Mouse (Mus musculus) CD4-positive, CD25-positive, alpha-beta regulatory T cell, adult 4 months (primary cell): ENCODE measurements around the gene Hs2st1. TPM values are rescaled to one million over a fixed set of nuclear protein-coding genes. Genes with fewer than 3 reads are reported as not detected.

Source experiments
- ATAC-seq: one replicate; pipeline ENCODE4 v1.8.0; 2017
- polyA plus RNA-seq, 2 experiments: library from polyadenylated mRNA; unstranded; fragments of 100-300 nt; shearing (Covaris generic); gene quantifications; one replicate each; pipeline ENCODE4 v1.2.1; 2017

The Hs2st1 gene
- polyA plus RNA-seq, 2 experiments from 2014 or later: 2.0 to 3.5 TPM

GRCm38 (mm10) chr3:144496762-144497161 lies 73.2 kb downstream of the Hs2st1 start:
- no peak for ATAC-seq

- ATAC-seq: no peak
These were observed 75.1 kb downstream of the Hs2st1 start for GRCm38 (mm10) chr3:144494838-144495237.

- no peak for ATAC-seq
These were observed 81.2 kb downstream of the Hs2st1 start for GRCm38 (mm10) chr3:144488787-144489186.

DNA sequence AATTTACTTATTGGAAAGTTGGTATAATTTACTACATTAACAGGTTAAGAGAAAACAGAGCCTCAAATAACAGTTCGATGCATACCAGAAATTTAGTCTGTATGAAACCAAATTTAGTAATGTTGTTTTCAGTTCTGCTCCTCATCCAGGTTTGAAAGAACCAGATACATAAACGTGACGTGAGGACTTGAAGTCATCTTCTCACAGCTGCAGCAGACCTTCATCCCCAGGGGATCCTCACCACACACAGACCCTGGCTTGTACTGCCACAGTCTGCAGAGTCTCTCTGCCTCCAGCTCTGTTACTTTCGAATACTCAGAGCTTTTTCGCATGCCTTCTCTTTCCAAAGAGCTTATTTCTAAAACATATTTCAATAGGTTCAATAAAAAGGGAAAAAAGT lies 89.4 kb downstream of the Hs2st1 start:
- no peak for ATAC-seq

GRCm38 (mm10) chr3:144478427-144478794 lies 91.6 kb downstream of the Hs2st1 start:
- no peak for ATAC-seq

DNA sequence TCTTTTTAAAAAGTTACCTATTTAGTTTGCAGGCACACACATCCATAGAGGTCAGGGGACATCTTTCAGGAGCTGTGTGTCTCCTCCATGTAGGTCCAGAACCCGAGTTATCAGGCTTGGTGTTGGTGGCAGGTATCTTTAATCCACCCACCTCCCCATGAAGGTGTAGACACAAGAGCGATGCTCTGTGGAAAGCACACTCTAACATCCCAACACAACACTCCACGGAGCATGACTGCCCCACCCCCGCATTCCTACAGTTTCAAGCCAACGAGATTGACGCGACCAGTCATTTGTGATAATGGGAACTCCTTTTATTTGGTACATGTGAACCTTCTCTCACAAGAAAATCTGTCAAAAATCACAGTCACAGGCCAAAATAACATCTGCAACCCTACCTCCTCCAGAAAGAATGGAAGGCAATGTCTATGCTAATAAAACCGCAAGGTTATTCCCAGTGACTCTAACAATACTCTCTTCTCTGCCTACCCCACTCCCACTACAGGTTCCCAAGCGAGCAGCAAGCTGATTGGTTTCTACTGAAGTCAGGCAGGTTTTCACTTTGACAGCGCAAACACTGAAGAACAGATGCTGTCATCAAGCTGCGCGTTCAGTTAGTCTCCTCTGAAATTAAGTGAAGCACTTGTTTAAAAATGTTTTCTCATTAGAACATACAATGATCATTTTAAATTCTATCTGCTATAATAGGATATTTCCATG lies 92.1 kb downstream of the Hs2st1 start:
- no peak for ATAC-seq

- ATAC-seq: no peak
These were observed 94.1 kb downstream of the Hs2st1 start for GRCm38 (mm10) chr3:144475891-144476290.

- ATAC-seq: no peak
These were observed 95.3 kb downstream of the Hs2st1 start for GRCm38 (mm10) chr3:144474726-144475125.

- no peak for ATAC-seq
These were observed 98.0 kb downstream of the Hs2st1 start for GRCm38 (mm10) chr3:144471954-144472353.

DNA sequence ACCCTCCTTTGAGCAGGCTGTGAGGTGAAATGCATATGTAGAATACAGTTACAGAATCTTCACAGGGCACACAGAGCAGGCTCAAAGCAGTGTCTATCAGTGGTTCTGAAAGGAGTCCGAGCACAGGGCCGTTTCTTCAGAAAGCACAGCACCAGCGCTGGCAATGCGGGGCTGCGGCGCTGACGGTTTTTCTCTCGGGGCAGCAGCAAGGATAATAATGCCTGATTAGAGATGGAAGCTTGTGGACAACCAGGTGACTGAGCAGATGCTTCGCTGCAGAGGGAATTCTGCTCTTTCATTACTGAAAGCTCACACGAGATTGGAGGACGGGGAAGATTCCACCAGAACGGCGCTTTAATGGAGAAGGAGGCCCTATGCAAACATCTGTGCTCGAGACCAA lies 99.1 kb downstream of the Hs2st1 start:
- ATAC-seq: no peak

DNA sequence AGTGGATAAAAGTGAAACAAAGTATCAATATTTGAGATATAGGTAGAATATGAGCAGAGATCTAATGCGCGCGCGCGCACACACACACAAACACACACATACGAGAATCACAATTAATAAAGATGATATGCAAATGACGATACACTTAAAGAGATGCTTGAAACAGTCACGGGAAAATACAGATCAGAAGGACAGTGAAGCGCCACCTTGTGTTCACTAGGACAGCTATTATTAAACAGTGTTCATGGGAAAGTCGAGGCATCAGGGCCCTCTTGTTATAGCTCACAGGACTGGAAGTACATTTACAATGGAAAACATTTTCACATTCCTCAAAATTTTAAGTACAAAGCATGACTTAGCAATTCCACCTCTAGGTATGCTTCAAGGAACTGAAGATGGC lies 102.5 kb downstream of the Hs2st1 start:
- peak; percentile 67 for ATAC-seq

DNA sequence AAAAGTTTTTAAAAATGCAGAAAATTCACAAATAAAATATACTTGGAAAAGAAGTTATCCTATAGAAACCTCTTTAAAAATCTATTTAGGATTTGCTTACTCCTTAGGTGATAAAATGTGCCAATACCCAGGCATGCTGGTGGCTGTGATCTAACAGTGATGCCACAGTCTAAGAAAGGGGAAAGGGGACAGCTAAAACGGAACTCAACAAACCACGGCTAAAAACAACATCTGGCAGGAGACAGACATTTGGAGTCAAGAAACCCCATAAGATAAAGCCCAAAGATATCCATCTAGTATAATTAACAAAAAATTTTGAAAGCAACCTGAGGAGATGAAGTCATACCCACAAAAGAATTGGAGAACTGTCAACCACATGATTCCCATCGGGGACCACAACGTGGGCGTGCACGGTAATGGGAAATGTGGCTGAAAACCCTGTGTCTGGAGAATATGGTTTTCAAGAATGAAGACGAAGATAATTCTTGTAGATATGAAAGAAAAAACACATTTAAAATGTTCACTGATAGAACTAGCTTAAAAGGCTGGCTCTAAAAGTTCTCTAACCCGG lies 103.8 kb downstream of the Hs2st1 start:
- ATAC-seq: no peak

GRCm38 (mm10) chr3:144462679-144463078 lies 107.3 kb downstream of the Hs2st1 start:
- no peak for ATAC-seq

DNA sequence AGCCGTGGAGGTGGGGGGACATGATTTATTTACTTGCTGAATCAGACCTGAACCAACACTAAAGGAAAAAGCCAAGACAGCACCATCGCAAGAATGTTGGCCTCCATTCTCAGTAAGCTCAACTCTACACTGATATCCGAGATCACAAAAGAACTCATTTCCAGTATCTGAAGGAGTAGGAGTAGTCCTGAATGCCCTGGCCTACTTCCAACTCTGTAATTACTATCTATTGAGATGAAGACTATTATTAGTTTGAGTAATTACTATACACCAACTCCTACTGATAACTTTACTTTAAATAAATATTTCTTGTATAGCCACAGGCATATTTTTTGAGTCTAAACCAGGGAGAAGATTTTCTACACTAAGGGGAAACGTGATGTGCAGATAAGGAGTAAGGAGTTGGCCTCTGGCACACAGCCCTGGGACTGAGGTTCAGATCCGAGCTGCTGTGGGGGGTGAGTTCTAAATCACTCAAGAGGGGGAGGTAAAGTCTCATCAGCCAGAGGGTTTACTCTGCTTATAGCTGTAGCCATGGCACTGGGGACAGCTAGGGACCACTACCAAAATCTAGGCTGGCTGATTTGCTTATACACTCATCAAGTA lies 109.7 kb downstream of the Hs2st1 start:
- no peak for ATAC-seq

- no peak for ATAC-seq
These were observed 110.7 kb downstream of the Hs2st1 start for GRCm38 (mm10) chr3:144459285-144459697.

DNA sequence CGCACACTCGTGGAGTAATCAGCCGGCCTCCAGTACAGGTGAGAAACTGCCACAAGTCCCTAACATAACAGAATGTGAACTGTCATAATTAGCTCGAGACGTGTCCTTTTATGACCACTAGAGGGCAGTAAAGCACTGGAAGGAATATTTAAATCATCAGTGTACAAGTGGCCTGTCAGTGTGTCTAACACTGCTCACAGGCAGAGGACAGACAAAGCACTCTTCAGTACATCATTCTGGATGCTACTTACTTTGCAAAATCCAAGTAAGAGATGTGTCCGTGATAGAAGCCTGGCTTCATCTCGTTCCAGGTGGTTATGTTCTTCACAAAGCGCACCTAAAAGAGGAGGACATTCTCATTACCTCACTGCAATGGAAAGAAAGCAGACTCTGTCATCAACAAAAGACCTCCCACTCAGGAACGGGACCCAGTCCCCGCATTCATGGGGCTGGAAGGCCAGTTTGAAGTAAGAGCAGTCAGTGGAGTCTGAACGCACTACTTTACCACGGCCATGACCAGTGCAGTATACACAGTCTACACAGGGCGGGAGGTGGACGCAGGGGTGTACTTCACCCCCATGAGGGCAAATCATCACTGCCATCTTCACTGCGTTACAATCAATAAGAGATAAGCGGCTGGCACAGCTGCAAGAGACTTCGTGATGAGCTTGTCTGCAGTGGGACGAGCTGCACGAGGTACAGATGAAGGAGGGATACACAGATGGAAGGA lies 116.1 kb downstream of the Hs2st1 start:
- ATAC-seq: peak; percentile 92

GRCm38 (mm10) chr3:144448977-144449376 lies 121.0 kb downstream of the Hs2st1 start:
- ATAC-seq: no peak

- ATAC-seq: no peak
These were observed 122.1 kb downstream of the Hs2st1 start for GRCm38 (mm10) chr3:144447917-144448316.

- ATAC-seq: peak; percentile 68
These were observed 123.8 kb downstream of the Hs2st1 start for GRCm38 (mm10) chr3:144446081-144446634.

DNA sequence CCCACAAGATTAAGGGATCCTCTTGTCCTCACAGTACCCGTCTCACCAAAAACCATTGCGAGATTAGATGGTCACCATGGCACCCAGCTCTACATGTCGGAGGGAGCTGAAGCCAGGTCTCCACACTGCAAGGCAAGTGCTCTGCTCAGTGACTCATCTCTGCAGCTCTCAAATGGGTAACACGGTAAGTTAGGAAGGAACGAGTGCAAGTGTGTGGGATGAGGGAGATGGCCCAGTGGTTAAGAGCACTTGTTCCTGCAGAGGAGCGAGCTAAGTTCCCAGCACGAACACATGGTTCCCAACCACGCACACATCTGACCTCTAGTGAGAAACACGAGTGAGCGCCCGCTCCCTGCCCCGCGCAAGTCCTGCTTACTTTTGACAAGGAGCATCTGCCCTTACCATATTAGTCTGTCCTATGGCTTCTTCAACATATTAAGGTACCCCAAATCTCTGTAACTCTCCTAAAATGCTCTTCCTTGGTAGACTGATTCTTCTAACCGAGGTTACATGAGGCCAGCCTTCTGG lies 132.0 kb downstream of the Hs2st1 start:
- ATAC-seq: no peak

DNA sequence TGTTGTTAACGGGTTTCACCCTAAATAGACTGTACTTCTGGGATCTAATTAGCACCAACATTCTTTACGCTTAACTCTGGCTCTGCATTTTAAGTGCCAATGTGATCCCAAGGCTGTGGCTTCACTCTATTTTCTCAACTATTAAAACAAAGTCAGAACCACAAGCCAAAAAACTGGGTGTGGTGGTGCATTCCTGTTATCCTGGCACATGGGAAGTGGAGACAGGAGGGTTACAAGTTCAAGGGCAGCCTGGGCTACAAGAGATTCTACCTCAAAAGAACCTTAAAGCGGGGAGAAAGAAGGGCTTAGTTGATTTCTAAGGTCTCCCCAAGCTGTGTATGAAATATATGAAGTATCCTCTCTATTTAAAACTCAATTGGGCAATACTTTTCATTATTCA lies 133.9 kb downstream of the Hs2st1 start:
- no peak for ATAC-seq

DNA sequence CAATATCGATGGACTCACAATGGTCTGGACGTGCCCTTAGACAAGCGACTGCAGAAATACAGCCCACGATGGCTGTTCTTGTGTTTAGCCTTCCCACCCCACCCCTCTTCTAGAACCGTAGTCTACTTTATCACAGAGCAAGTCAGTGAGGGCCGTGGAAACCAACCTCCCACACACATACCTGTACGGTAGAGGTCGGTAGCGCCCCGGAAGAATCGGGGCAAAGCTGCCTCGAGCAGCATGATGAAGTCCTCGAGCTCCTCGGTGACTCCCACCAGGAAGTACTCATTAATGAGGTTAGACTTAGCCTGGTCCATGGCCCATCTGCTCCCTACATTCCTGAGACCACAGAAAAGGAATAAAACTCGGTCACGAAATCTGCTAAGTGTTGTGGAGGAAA lies 134.7 kb downstream of the Hs2st1 start:
- ATAC-seq: no peak

DNA sequence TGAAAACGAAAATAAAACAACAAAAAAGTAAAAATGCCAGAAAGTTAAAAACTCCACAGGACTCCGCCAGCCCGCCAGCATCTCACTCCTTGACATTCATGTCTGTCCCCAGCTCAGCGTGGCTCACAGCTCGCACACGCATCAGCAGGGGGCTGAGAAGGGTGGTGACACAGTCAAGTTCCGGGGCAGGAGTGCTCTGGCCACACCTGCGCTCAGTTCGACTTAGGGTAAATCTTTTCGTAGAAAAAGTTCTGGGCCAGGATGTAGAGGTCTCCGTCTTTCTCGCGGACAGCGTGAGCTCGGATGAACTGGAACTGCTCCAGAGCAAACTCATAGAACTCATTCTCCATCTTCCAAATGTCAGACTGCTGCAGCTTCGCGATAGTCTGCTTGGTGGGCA lies 135.7 kb downstream of the Hs2st1 start:
- no peak for ATAC-seq
